Mouse (Mus musculus) thymus, adult 2 months (tissue): ENCODE data around the gene Tiam2.

ENCODE experiments used
- CTCF ChIP-seq: fragments of 200-500 bp; IDR thresholded peaks from 2 replicates; pipeline ENCODE4 v1.5.1; 2012; ENCODE audit warnings: mild to moderate bottlenecking, control low read depth, low read length, moderate library complexity, borderline replicate concordance; ENCODE audit not compliant: control insufficient read depth, poor library complexity, insufficient read depth; ENCODE audit errors: extremely low read depth
- POLR2A ChIP-seq: fragments of 200-500 bp; IDR thresholded peaks from 2 replicates; pipeline ENCODE4 v1.6.1; 2012; ENCODE audit warnings: mild to moderate bottlenecking, low read length, control low read depth, moderate library complexity; ENCODE audit not compliant: control insufficient read depth, poor library complexity, insufficient read depth; ENCODE audit errors: extremely low read depth

GRCm38 (mm10) chr17:3499468-3499867 is 173.1 kb downstream of the Tiam2 start:
- TF ChIP-seq CTCF (no peak), POLR2A (no peak)
